Mouse (Mus musculus) adipocyte (in vitro differentiated cells): ENCODE data around the gene Ptf1a.
A peak's percentile ranks its signal among the peaks of the same experiment; 100 is the strongest.

Experiments
- DNase-seq: peaks from one replicate; pipeline ENCODE4 v3.0.0-alpha.2; 2016; ENCODE audit warnings: low spot score

Ptf1a gene

GRCm38 (mm10) chr2:19452531-19453055, 7.1 kb downstream of the Ptf1a start:
- DNase-seq = no peak

GRCm38 (mm10) chr2:19455228-19455627, 9.8 kb downstream of the Ptf1a start:
- DNase-seq = no peak

GRCm38 (mm10) chr2:19455857-19456482, 10.5 kb downstream of the Ptf1a start:
- peak; percentile 3 for DNase-seq

GRCm38 (mm10) chr2:19458785-19459184, 13.3 kb downstream of the Ptf1a start:
- DNase-seq = no peak

- no peak for DNase-seq
Observed at GRCm38 (mm10) chr2:19461940-19462339, 16.5 kb downstream of the Ptf1a start.

- DNase-seq = no peak
Observed at GRCm38 (mm10) chr2:19490262-19490661, 44.8 kb downstream of the Ptf1a start.
